Mouse (Mus musculus) CH12.LX (cell line): Measurements from ENCODE around the gene Harbi1. TPM values are rescaled to one million over a fixed set of nuclear protein-coding genes. Genes with fewer than 3 reads are reported as not detected.

Experiments
- DNase-seq: peaks from one replicate; pipeline ENCODE4 v3.0.0-alpha.2; 2013; ENCODE audit errors: extremely low read depth
- H3K27ac ChIP-seq: 2 replicates; pipeline ENCODE4 v1.5.1; 2012; ENCODE audit warnings: low read depth, mild to moderate bottlenecking, control low read depth, moderate library complexity; ENCODE audit not compliant: insufficient read depth
- H3K27me3 ChIP-seq: replicated peaks from 2 replicates; pipeline ENCODE3; 2012; ENCODE audit warnings: inconsistent platforms
- H3K36me3 ChIP-seq, 2 experiments: replicated peaks in 1 of 2; 2 replicates each; pipeline versions ENCODE3 to v1.6.1; 2012; ENCODE audit warnings: inconsistent platforms in 1 of 2, low read length in 1 of 2, mild to moderate bottlenecking in 1 of 2, mixed read lengths in 1 of 2, moderate library complexity in 1 of 2; ENCODE audit not compliant: control insufficient read depth in 1 of 2, insufficient read depth in 1 of 2
- H3K4me1 ChIP-seq, 2 experiments: 2 replicates each; pipeline ENCODE4 v1.6.1; 2012; ENCODE audit warnings: inconsistent platforms in 1 of 2, moderate library complexity in 1 of 2; ENCODE audit not compliant: insufficient read depth in 2 of 2, control insufficient read depth in 1 of 2
- H3K4me2 ChIP-seq: 2 replicates; pipeline ENCODE4 v1.6.1; 2012; ENCODE audit warnings: low read depth, mild to moderate bottlenecking, control low read depth; ENCODE audit not compliant: poor library complexity, insufficient read depth, severe bottlenecking
- H3K4me3 ChIP-seq, 3 experiments: fragments of 150-350 bp in 1 of 3; sonication (generic) in 1 of 3; replicated peaks in 1 of 3; 2 replicates each; pipeline versions ENCODE3 to v1.5.1; 2011 to 2012; ENCODE audit warnings: low read depth in 2 of 3, low read length in 2 of 3, mild to moderate bottlenecking in 2 of 3, moderate library complexity in 2 of 3, control low read depth in 1 of 3, improper control_type of control experiment in 1 of 3, inconsistent platforms in 1 of 3, mixed read lengths in 1 of 3; ENCODE audit not compliant: poor library complexity in 1 of 3
- H3K79me2 ChIP-seq: replicated peaks from 2 replicates; pipeline ENCODE4 v1.6.1; 2012; ENCODE audit warnings: mild to moderate bottlenecking, moderate library complexity; ENCODE audit not compliant: control insufficient read depth, poor library complexity, insufficient read depth, severe bottlenecking; ENCODE audit errors: extremely low read depth
- H3K9ac ChIP-seq: 2 replicates; pipeline ENCODE4 v1.6.1; 2012; ENCODE audit warnings: low read depth, mild to moderate bottlenecking, control low read depth, moderate library complexity; ENCODE audit not compliant: insufficient read depth
- H3K9me3 ChIP-seq: replicated peaks from 2 replicates; pipeline ENCODE3; 2012; ENCODE audit warnings: low read length, inconsistent platforms, mixed read lengths
- BHLHE40 ChIP-seq: IDR thresholded peaks from 2 replicates; pipeline ENCODE4 v1.6.1; 2011; ENCODE audit warnings: mild to moderate bottlenecking, low read depth, low read length, improper control_type of control experiment
- CHD1 ChIP-seq: IDR thresholded peaks from 2 replicates; pipeline ENCODE4 v1.6.1; 2012; ENCODE audit warnings: low read depth, low read length, improper control_type of control experiment, inconsistent platforms
- CHD2 ChIP-seq: IDR thresholded peaks from 2 replicates; pipeline ENCODE4 v1.6.1; 2011; ENCODE audit warnings: low read length, improper control_type of control experiment
- ELF1 ChIP-seq: IDR thresholded peaks from 2 replicates; pipeline ENCODE4 v1.6.1; 2014; ENCODE audit warnings: low read depth, mild to moderate bottlenecking, inconsistent platforms, low read length, improper control_type of control experiment
- GABPA ChIP-seq: IDR thresholded peaks from 2 replicates; pipeline ENCODE4 v1.6.1; 2012; ENCODE audit warnings: low read depth, low read length, improper control_type of control experiment, inconsistent platforms; ENCODE audit not compliant: insufficient replicate concordance
- HCFC1 ChIP-seq: IDR thresholded peaks from 2 replicates; pipeline ENCODE4 v1.6.1; 2012; ENCODE audit warnings: low read depth, mild to moderate bottlenecking, inconsistent platforms, low read length, improper control_type of control experiment
- IRF4 ChIP-seq: IDR thresholded peaks from 2 replicates; pipeline ENCODE4 v1.6.1; 2014; ENCODE audit warnings: low read depth, mild to moderate bottlenecking, inconsistent platforms, low read length, improper control_type of control experiment
- JUND ChIP-seq: conservative IDR thresholded peaks from 2 replicates; pipeline ENCODE4 v1.6.1; 2011; ENCODE audit warnings: low read depth, low read length, improper control_type of control experiment
- MAX ChIP-seq: IDR thresholded peaks from 2 replicates; pipeline ENCODE4 v1.6.1; 2011; ENCODE audit warnings: low read length, improper control_type of control experiment
- MXI1 ChIP-seq: IDR thresholded peaks from 2 replicates; pipeline ENCODE4 v1.6.1; 2011; ENCODE audit warnings: mild to moderate bottlenecking, low read depth, low read length, improper control_type of control experiment
- MYC ChIP-seq: IDR thresholded peaks from 2 replicates; pipeline ENCODE4 v1.6.1; 2011; ENCODE audit warnings: low read depth, mild to moderate bottlenecking, improper control_type of control experiment, low read length
- PAX5 ChIP-seq: IDR thresholded peaks from 2 replicates; pipeline ENCODE4 v1.6.1; 2012; ENCODE audit warnings: low read length, inconsistent platforms, mixed read lengths
- SIN3A ChIP-seq: IDR thresholded peaks from 2 replicates; pipeline ENCODE4 v1.6.1; 2012; ENCODE audit warnings: low read length, improper control_type of control experiment, inconsistent platforms
- TBP ChIP-seq: conservative IDR thresholded peaks from 2 replicates; pipeline ENCODE4 v1.6.1; 2011; ENCODE audit warnings: low read depth, low read length, improper control_type of control experiment
- UBTF ChIP-seq: IDR thresholded peaks from 2 replicates; pipeline ENCODE4 v1.6.1; 2012; ENCODE audit warnings: low read depth, mild to moderate bottlenecking, inconsistent platforms, low read length, improper control_type of control experiment, moderate library complexity
- USF1 ChIP-seq: IDR thresholded peaks from 2 replicates; pipeline ENCODE4 v1.6.1; 2014; ENCODE audit warnings: low read depth, mild to moderate bottlenecking, inconsistent platforms, low read length, improper control_type of control experiment
- USF2 ChIP-seq: conservative IDR thresholded peaks from 2 replicates; pipeline ENCODE4 v1.6.1; 2011; ENCODE audit warnings: low read depth, low read length, improper control_type of control experiment
- ZKSCAN1 ChIP-seq: IDR thresholded peaks from 2 replicates; pipeline ENCODE4 v1.6.1; 2012; ENCODE audit warnings: low read depth, inconsistent platforms, low read length, improper control_type of control experiment, borderline replicate concordance
- ZNF384 ChIP-seq: IDR thresholded peaks from 2 replicates; pipeline ENCODE4 v1.6.1; 2012; ENCODE audit warnings: low read depth, low read length, improper control_type of control experiment, inconsistent platforms
- dilution Hi-C: fragments of 300-500 bp; cut with MboI; formaldehyde crosslinking; loops from 2 replicates; pipeline ENCODE4 v1.14.3; 2020; ENCODE audit warnings: low sequenced_read_pairs; ENCODE audit not compliant: extremely low pct_unique_long_range_greater_than_20kb, extremely low pct_ligation_motif_present
- in situ Hi-C: fragments of 300-500 bp; cut with MboI; formaldehyde crosslinking; loops from 3 replicates; pipeline ENCODE4 v1.14.3; 2019; ENCODE audit warnings: low sequenced_read_pairs, low pct_ligation_motif_present, low pct_unique_long_range_greater_than_20kb, mixed read lengths
- polyA plus RNA-seq: library from polyadenylated mRNA; unstranded; fragments of >175 nt; gene quantifications from 2 replicates; pipeline ENCODE4 v1.2.1, GENCODE M21; 2012; ENCODE audit warnings: low read depth; ENCODE audit not compliant: insufficient read length
- total RNA-seq, 2 experiments: library from RNA; depleted of rRNA; stranded (reverse); fragments of 300-350 nt in 1 of 2; fragments of >200 nt in 1 of 2; gene quantifications; 2 replicates each; pipeline ENCODE4 v1.2.3; 2012 to 2014

Harbi1 gene
- total and polyA plus RNA-seq, 3 experiments = 8.1 to 18.8 (median 13.3) TPM

GRCm38 (mm10) chr2:91696225-91696590, 14.4 kb upstream of the Harbi1 start:
- no peak for TF ChIP-seq MAX
- TF ChIP-seq SIN3A = no peak
- TF ChIP-seq TBP = no peak
- no peak for TF ChIP-seq ZKSCAN1
- TF ChIP-seq ZNF384 = no peak
- Histone ChIP-seq H3K9me3 (no peaks in the 10 kb centered on the region), H3K27me3 (no peaks in the 10 kb centered on the region), H3K4me3 (no peak overlapping the region), H3K9ac (no peak overlapping the region), H3K27ac (no peak overlapping the region), H3K4me2 (no peak overlapping the region), H3K4me1 (no peaks in the 10 kb centered on the region), H3K79me2 (no peaks in the 10 kb centered on the region), H3K36me3 (peaks cover 8 to 29% of the 10 kb centered on the region in 2 experiments)
- DNase-seq = no peak
- dilution Hi-C loops (no loop called here), in situ Hi-C loops (no loop called here)

- no peak overlapping the region for H3K4me3 ChIP-seq
- in situ Hi-C loops = no loop called here
- H3K36me3 ChIP-seq = peaks cover 5 to 13% of the 10 kb centered on the region in 2 experiments
- no peak overlapping the region for H3K27ac ChIP-seq
- DNase-seq = no peak
- H3K4me1 ChIP-seq = no peaks in the 10 kb centered on the region
- TF ChIP-seq MAX = no peak
- TF ChIP-seq MYC = no peak
- no peak for TF ChIP-seq IRF4
- no peak for TF ChIP-seq HCFC1
- no peak for TF ChIP-seq TBP
- TF ChIP-seq SIN3A = no peak
- TF ChIP-seq CHD1 = no peak
- TF ChIP-seq ZKSCAN1 = no peak
- TF ChIP-seq UBTF = no peak
- TF ChIP-seq ELF1 = no peak
- no peak for TF ChIP-seq BHLHE40
- no peak for TF ChIP-seq CHD2
- no peak for TF ChIP-seq USF1
- no peak for TF ChIP-seq GABPA
- no peak for TF ChIP-seq JUND
- no peak for TF ChIP-seq PAX5
- TF ChIP-seq MXI1 = no peak
- TF ChIP-seq USF2 = no peak
- H3K4me2 ChIP-seq = no peak overlapping the region
- no peaks in the 10 kb centered on the region for H3K79me2 ChIP-seq
- H3K9ac ChIP-seq = no peak overlapping the region
- dilution Hi-C loops = no loop called here
- no peaks in the 10 kb centered on the region for H3K9me3 ChIP-seq
- H3K27me3 ChIP-seq = no peaks in the 10 kb centered on the region
These were observed 11.4 kb upstream of the Harbi1 start for GRCm38 (mm10) chr2:91699225-91699624.
